Mouse (Mus musculus): ENCODE measurements around the gene Ddx24. TPM values are rescaled to one million over a fixed set of nuclear protein-coding genes. Genes with fewer than 3 reads are reported as not detected.

Gene Ddx24
- polyA plus RNA-seq, 1 experiment: 85.0 TPM

- TF ChIP-seq SRF (IDR thresholded peaks at IDR 0.05; ENCODE audit: control insufficient read depth, insufficient read length, low read depth): no peak
- Histone ChIP-seq H3K4me3 (no peak overlapping the region), H3K4me2 (ENCODE audit: low read depth) (no peak overlapping the region), H3K27me3 (ENCODE audit: control insufficient read depth, insufficient read depth, insufficient read length) (no peaks in the 10 kb centered on the region), H3ac (ENCODE audit: control insufficient read depth, insufficient read length) (no peak overlapping the region), H3K36me3 (ENCODE audit: control insufficient read depth, insufficient read depth) (peaks cover 41% of the 10 kb centered on the region), H3K79me2 (ENCODE audit: control insufficient read depth, insufficient read depth) (no peaks in the 10 kb centered on the region)
Observed at GRCm38 (mm10) chr12:103408144-103408543, 17.5 kb downstream of the Ddx24 start.

GRCm38 (mm10) chr12:103407720-103408119 lies 17.9 kb downstream of the Ddx24 start, which contains the start of gene 9330161L09Rik:
9330161L09Rik (minus strand) TSS chr12:103407820.
- Histone ChIP-seq H3ac (ENCODE audit: control insufficient read depth, insufficient read length) (no peak within 1 kb of the TSS), H3K79me2 (ENCODE audit: control insufficient read depth, insufficient read depth) (no peaks in the 10 kb centered on the region), H3K36me3 (ENCODE audit: control insufficient read depth, insufficient read depth) (peaks cover 37% of the 10 kb centered on the region), H3K4me3 (no peak within 1 kb of the TSS), H3K27me3 (ENCODE audit: control insufficient read depth, insufficient read depth, insufficient read length) (no peaks in the 10 kb centered on the region), H3K4me2 (ENCODE audit: low read depth) (no peak within 1 kb of the TSS)
- no peak for TF ChIP-seq REST (IDR thresholded peaks at IDR 0.05; ENCODE audit: insufficient read depth, insufficient read length)
- TF ChIP-seq POLR2AphosphoS2 (IDR thresholded peaks at IDR 0.05; ENCODE audit: insufficient read length, low read depth): no peak
- TF ChIP-seq MYOD1 (IDR thresholded peaks at IDR 0.05; ENCODE audit: control insufficient read depth in 1 of 3, insufficient read length in 2 of 3, low read depth in 2 of 3): no peak
- no peak for TF ChIP-seq MAX (IDR thresholded peaks at IDR 0.05; ENCODE audit: low read depth)
- TF ChIP-seq CEBPB (IDR thresholded peaks at IDR 0.05; ENCODE audit: insufficient read depth, poor library complexity, severe bottlenecking): no peak
- TF ChIP-seq MYOG (IDR thresholded peaks at IDR 0.05; ENCODE audit: control insufficient read depth in 1 of 3, insufficient read depth in 1 of 3, insufficient read length in 2 of 3, low read depth in 2 of 3): no peak
- TF ChIP-seq USF1 (IDR thresholded peaks at IDR 0.05; ENCODE audit: low read depth): no peak
- no peak for TF ChIP-seq TCF12 (IDR thresholded peaks at IDR 0.05; ENCODE audit: insufficient read depth, poor library complexity, severe bottlenecking)
- TF ChIP-seq TCF3 (IDR thresholded peaks at IDR 0.05; ENCODE audit: insufficient read length, low read depth): no peak
- TF ChIP-seq SRF (IDR thresholded peaks at IDR 0.05; ENCODE audit: control insufficient read depth, insufficient read length, low read depth): no peak
- TF ChIP-seq E2F4 (IDR thresholded peaks at IDR 0.05; ENCODE audit: insufficient read depth): no peak
- no peak for TF ChIP-seq POLR2A (IDR thresholded peaks at IDR 0.05; ENCODE audit: insufficient read length, low read depth)

GRCm38 (mm10) chr12:103404131-103404530 lies 21.5 kb downstream of the Ddx24 start:
- no peaks in the 10 kb centered on the region for H3K79me2 ChIP-seq (ENCODE audit: control insufficient read depth, insufficient read depth)
- TF ChIP-seq POLR2AphosphoS2 (IDR thresholded peaks at IDR 0.05; ENCODE audit: insufficient read length, low read depth): peak; percentile 85
- no peak for TF ChIP-seq USF1 (IDR thresholded peaks at IDR 0.05; ENCODE audit: low read depth)
- TF ChIP-seq TCF12 (IDR thresholded peaks at IDR 0.05; ENCODE audit: insufficient read depth, poor library complexity, severe bottlenecking): no peak
- peaks cover 13% of the 10 kb centered on the region for H3K36me3 ChIP-seq (ENCODE audit: control insufficient read depth, insufficient read depth)
- no peaks in the 10 kb centered on the region for H3K27me3 ChIP-seq (ENCODE audit: control insufficient read depth, insufficient read depth, insufficient read length)
- no peak overlapping the region for H3ac ChIP-seq (ENCODE audit: control insufficient read depth, insufficient read length)
- H3K4me3 ChIP-seq: no peak overlapping the region
- H3K4me2 ChIP-seq (ENCODE audit: low read depth): no peak overlapping the region

- H3K79me2 ChIP-seq (ENCODE audit: control insufficient read depth, insufficient read depth): no peaks in the 10 kb centered on the region
- no peak overlapping the region for H3K4me2 ChIP-seq (ENCODE audit: low read depth)
- no peaks in the 10 kb centered on the region for H3K27me3 ChIP-seq (ENCODE audit: control insufficient read depth, insufficient read depth, insufficient read length)
- no peak overlapping the region for H3K4me3 ChIP-seq
- H3ac ChIP-seq (ENCODE audit: control insufficient read depth, insufficient read length): no peak overlapping the region
- TF ChIP-seq MYOD1 (IDR thresholded peaks at IDR 0.05; ENCODE audit: control insufficient read depth in 1 of 3, insufficient read length in 2 of 3, low read depth in 2 of 3) (no peak), E2F4 (IDR thresholded peaks at IDR 0.05; ENCODE audit: insufficient read depth) (no peak), POLR2AphosphoS2 (IDR thresholded peaks at IDR 0.05; ENCODE audit: insufficient read length, low read depth) (no peak), MAX (IDR thresholded peaks at IDR 0.05; ENCODE audit: low read depth) (no peak), MYOG (IDR thresholded peaks at IDR 0.05; ENCODE audit: control insufficient read depth in 1 of 3, insufficient read depth in 1 of 3, insufficient read length in 2 of 3, low read depth in 2 of 3) (no peak), POLR2A (IDR thresholded peaks at IDR 0.05; ENCODE audit: insufficient read length, low read depth) (no peak), TCF12 (IDR thresholded peaks at IDR 0.05; ENCODE audit: insufficient read depth, poor library complexity, severe bottlenecking) (no peak), REST (IDR thresholded peaks at IDR 0.05; ENCODE audit: insufficient read depth, insufficient read length) (no peak), CEBPB (IDR thresholded peaks at IDR 0.05; ENCODE audit: insufficient read depth, poor library complexity, severe bottlenecking) (no peak), TCF3 (IDR thresholded peaks at IDR 0.05; ENCODE audit: insufficient read length, low read depth) (no peak), USF1 (IDR thresholded peaks at IDR 0.05; ENCODE audit: low read depth) (no peak)
- no peaks in the 10 kb centered on the region for H3K36me3 ChIP-seq (ENCODE audit: control insufficient read depth, insufficient read depth)
Observed at GRCm38 (mm10) chr12:103396751-103397150, 28.9 kb downstream of the Ddx24 start.

- H3K36me3 ChIP-seq (ENCODE audit: control insufficient read depth, insufficient read depth): no peaks in the 10 kb centered on the region
- no peak for TF ChIP-seq POLR2A (IDR thresholded peaks at IDR 0.05; ENCODE audit: insufficient read length, low read depth)
- TF ChIP-seq CEBPB (IDR thresholded peaks at IDR 0.05; ENCODE audit: insufficient read depth, poor library complexity, severe bottlenecking): no peak
- no peak for TF ChIP-seq TCF12 (IDR thresholded peaks at IDR 0.05; ENCODE audit: insufficient read depth, poor library complexity, severe bottlenecking)
- no peak for TF ChIP-seq MAX (IDR thresholded peaks at IDR 0.05; ENCODE audit: low read depth)
- no peak for TF ChIP-seq MYOG (IDR thresholded peaks at IDR 0.05; ENCODE audit: control insufficient read depth in 1 of 3, insufficient read depth in 1 of 3, insufficient read length in 2 of 3, low read depth in 2 of 3)
- no peak for TF ChIP-seq E2F4 (IDR thresholded peaks at IDR 0.05; ENCODE audit: insufficient read depth)
- no peak for TF ChIP-seq SRF (IDR thresholded peaks at IDR 0.05; ENCODE audit: control insufficient read depth, insufficient read length, low read depth)
- no peak for TF ChIP-seq MYOD1 (IDR thresholded peaks at IDR 0.05; ENCODE audit: control insufficient read depth in 1 of 3, insufficient read length in 2 of 3, low read depth in 2 of 3)
- TF ChIP-seq REST (IDR thresholded peaks at IDR 0.05; ENCODE audit: insufficient read depth, insufficient read length): no peak
- no peak for TF ChIP-seq TCF3 (IDR thresholded peaks at IDR 0.05; ENCODE audit: insufficient read length, low read depth)
- TF ChIP-seq POLR2AphosphoS2 (IDR thresholded peaks at IDR 0.05; ENCODE audit: insufficient read length, low read depth): no peak
- no peak for TF ChIP-seq USF1 (IDR thresholded peaks at IDR 0.05; ENCODE audit: low read depth)
- no peak overlapping the region for H3K4me3 ChIP-seq
- no peaks in the 10 kb centered on the region for H3K27me3 ChIP-seq (ENCODE audit: control insufficient read depth, insufficient read depth, insufficient read length)
- H3K4me2 ChIP-seq (ENCODE audit: low read depth): no peak overlapping the region
- no peak overlapping the region for H3ac ChIP-seq (ENCODE audit: control insufficient read depth, insufficient read length)
- H3K79me2 ChIP-seq (ENCODE audit: control insufficient read depth, insufficient read depth): no peaks in the 10 kb centered on the region
Observed at GRCm38 (mm10) chr12:103395486-103396275, 29.9 kb downstream of the Ddx24 start.
